Mouse (Mus musculus) bone marrow macrophage, adult 2 months (primary cell): ENCODE data around the gene Kcnk3. TPM values are rescaled to one million over a fixed set of nuclear protein-coding genes. Genes with fewer than 3 reads are reported as not detected.
A peak's percentile ranks its signal among the peaks of the same experiment; 100 is the strongest.

Experiments used
- H3K27ac ChIP-seq: 2 replicates; pipeline ENCODE4 v1.5.1; 2012; ENCODE audit warnings: low read depth, low read length; ENCODE audit not compliant: insufficient read depth
- H3K4me1 ChIP-seq: 2 replicates; pipeline ENCODE4 v1.6.1; 2012; ENCODE audit warnings: low read length; ENCODE audit not compliant: control insufficient read depth, insufficient read depth
- H3K4me3 ChIP-seq: 2 replicates; pipeline ENCODE4 v1.5.1; 2012; ENCODE audit warnings: mild to moderate bottlenecking, low read length, moderate library complexity; ENCODE audit not compliant: insufficient read depth
- CTCF ChIP-seq: IDR thresholded peaks from 2 replicates; pipeline ENCODE4 v1.5.1; 2012; ENCODE audit warnings: low read depth, mild to moderate bottlenecking, low read length, moderate library complexity
- POLR2A ChIP-seq: IDR thresholded peaks from 2 replicates; pipeline ENCODE4 v1.6.1; 2012; ENCODE audit warnings: mild to moderate bottlenecking, low read depth, low read length, borderline replicate concordance
- polyA plus RNA-seq: library from polyadenylated mRNA; stranded (reverse); fragments of >200 nt; gene quantifications from 2 replicates; pipeline ENCODE4 v1.2.4, GENCODE M21; 2012; ENCODE audit not compliant: missing spikeins, insufficient read depth, insufficient read length

The Kcnk3 gene
- polyA plus RNA-seq, 1 experiment = not detected

DNA sequence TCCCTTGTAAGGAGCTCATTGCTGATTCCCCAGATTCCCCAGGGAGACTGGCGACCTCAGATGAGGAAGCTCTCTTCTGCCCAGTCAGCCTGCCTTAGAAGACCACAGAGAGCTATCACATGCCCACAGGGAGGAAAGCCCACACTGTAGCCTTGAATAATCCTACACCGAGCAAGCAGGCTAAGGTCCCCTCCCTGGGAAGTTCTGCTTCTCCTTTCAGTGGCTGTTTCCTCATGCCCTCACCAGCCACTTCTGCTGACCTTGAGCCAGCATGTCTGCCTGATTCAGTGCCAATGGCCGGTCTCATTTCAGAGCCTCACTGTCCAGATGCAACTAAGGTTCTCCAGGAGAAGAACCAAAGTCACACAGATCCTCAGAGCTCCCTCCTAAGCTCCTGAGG lies 62.8 kb downstream of the Kcnk3 start:
- Histone ChIP-seq H3K4me3 (peak overlapping the region; percentile 30), H3K4me1 (peaks cover 59% of the 10 kb centered on the region), H3K27ac (peak overlapping the region; percentile 94)
- TF ChIP-seq POLR2A = no peak
- TF ChIP-seq CTCF = no peak

DNA sequence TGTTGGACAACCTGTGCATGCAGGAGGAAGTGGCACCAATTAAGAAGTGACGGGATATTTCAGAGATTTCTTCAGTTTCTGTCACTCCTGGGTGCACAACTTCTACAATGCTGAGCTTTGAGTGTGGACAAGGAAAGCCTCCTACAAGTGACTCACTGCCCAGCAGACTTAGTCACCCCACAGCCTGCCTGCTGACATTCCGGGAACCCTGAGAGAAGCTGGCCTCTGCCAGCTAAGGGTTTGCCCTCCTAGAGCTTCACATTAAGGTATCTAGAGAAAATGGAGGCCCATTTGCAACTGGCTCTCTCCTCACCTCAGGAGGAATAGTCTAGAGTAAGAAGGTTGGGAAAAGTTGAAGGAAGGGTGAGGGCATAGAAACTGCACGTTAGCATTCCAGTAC lies 63.6 kb downstream of the Kcnk3 start:
- Histone ChIP-seq H3K27ac (peak overlapping the region; percentile 94), H3K4me1 (peaks cover 67% of the 10 kb centered on the region), H3K4me3 (peak overlapping the region; percentile 30)
- TF ChIP-seq CTCF = no peak
- TF ChIP-seq POLR2A = no peak

- Histone ChIP-seq H3K27ac (no peak overlapping the region), H3K4me1 (peaks cover 70% of the 10 kb centered on the region), H3K4me3 (no peak overlapping the region)
- TF ChIP-seq CTCF = no peak
- no peak for TF ChIP-seq POLR2A
Observed at GRCm38 (mm10) chr5:30653246-30653645, 65.3 kb downstream of the Kcnk3 start.

- Histone ChIP-seq H3K4me1 (peaks cover 62% of the 10 kb centered on the region), H3K4me3 (no peak overlapping the region), H3K27ac (no peak overlapping the region)
- TF ChIP-seq CTCF = peak; percentile 10; the same call in 1 of the 2 replicates
- TF ChIP-seq POLR2A = no peak
Observed at GRCm38 (mm10) chr5:30655042-30655441, 67.1 kb downstream of the Kcnk3 start.

- Histone ChIP-seq H3K4me3 (no peak overlapping the region), H3K4me1 (peaks cover 57% of the 10 kb centered on the region), H3K27ac (no peak overlapping the region)
- TF ChIP-seq CTCF (no peak), POLR2A (no peak)
Observed at GRCm38 (mm10) chr5:30655526-30656195, 67.7 kb downstream of the Kcnk3 start.

- TF ChIP-seq POLR2A (no peak), CTCF (no peak)
- peaks cover 34% of the 10 kb centered on the region for H3K4me1 ChIP-seq
- no peak overlapping the region for H3K27ac ChIP-seq
- H3K4me3 ChIP-seq = no peak overlapping the region
Observed at GRCm38 (mm10) chr5:30659042-30659441, 71.1 kb downstream of the Kcnk3 start.

- H3K4me1 ChIP-seq = peaks cover 26% of the 10 kb centered on the region
- H3K27ac ChIP-seq = no peak overlapping the region
- TF ChIP-seq CTCF = no peak
- no peak for TF ChIP-seq POLR2A
- no peak overlapping the region for H3K4me3 ChIP-seq
Observed at GRCm38 (mm10) chr5:30660278-30660677, 72.3 kb downstream of the Kcnk3 start.

- no peak overlapping the region for H3K4me3 ChIP-seq
- TF ChIP-seq CTCF (no peak), POLR2A (no peak)
- H3K27ac ChIP-seq = no peak overlapping the region
- peaks cover 21% of the 10 kb centered on the region for H3K4me1 ChIP-seq
Observed at GRCm38 (mm10) chr5:30660813-30661212, 72.8 kb downstream of the Kcnk3 start.

- Histone ChIP-seq H3K27ac (no peak overlapping the region), H3K4me3 (no peak overlapping the region), H3K4me1 (peaks cover 30% of the 10 kb centered on the region)
- TF ChIP-seq CTCF (no peak), POLR2A (no peak)
Observed at GRCm38 (mm10) chr5:30665360-30665759, 77.4 kb downstream of the Kcnk3 start.

DNA sequence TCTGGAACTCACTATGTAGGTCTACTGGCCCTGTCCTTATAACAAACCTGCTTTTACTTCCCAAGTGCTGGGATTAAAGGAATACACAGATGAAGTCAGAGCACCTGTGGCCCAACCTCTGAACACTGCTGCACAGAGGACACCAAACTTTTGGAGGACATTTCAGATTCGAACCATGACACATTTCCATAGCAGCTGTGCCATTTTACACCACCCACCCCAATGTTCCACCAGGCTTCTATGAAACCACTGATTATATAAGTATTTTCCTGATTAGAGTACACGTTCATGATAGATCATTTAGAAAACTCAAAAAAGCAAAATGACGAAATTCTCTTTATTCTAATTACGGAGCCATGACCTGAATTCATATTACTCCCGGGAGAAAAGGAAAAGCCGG lies 78.0 kb downstream of the Kcnk3 start:
- Histone ChIP-seq H3K27ac (peak overlapping the region; percentile 96), H3K4me1 (peaks cover 30% of the 10 kb centered on the region), H3K4me3 (peak overlapping the region; percentile 51)
- TF ChIP-seq POLR2A = no peak
- no peak for TF ChIP-seq CTCF
